Mouse (Mus musculus): ENCODE data around the gene Lrpap1.

Lrpap1 gene

GRCm38 (mm10) chr5:35129208-35129607 is 23.6 kb upstream of the Lrpap1 start:
- DNase-seq (ENCODE audit: low read depth, low spot score): no peak

- no peak for DNase-seq (ENCODE audit: low read depth, low spot score)
Measured at GRCm38 (mm10) chr5:35120024-35120423, 14.5 kb upstream of the Lrpap1 start.

- DNase-seq (ENCODE audit: low read depth, low spot score): no peak
Measured at GRCm38 (mm10) chr5:35118418-35118817, 12.9 kb upstream of the Lrpap1 start.

- no peak for DNase-seq (ENCODE audit: low read depth, low spot score)
Measured at GRCm38 (mm10) chr5:35117633-35118032, 12.1 kb upstream of the Lrpap1 start.

GRCm38 (mm10) chr5:35116002-35116401 is 10.4 kb upstream of the Lrpap1 start:
- no peak for DNase-seq (ENCODE audit: low read depth, low spot score)

GRCm38 (mm10) chr5:35112444-35112843 is 6.9 kb upstream of the Lrpap1 start:
- peak; percentile 12 for DNase-seq (ENCODE audit: low read depth, low spot score)

- no peak for DNase-seq (ENCODE audit: low read depth, low spot score)
Measured at GRCm38 (mm10) chr5:35105922-35106298, 344 bp upstream of the Lrpap1 start.

- no peak for DNase-seq (ENCODE audit: low read depth, low spot score)
Measured at GRCm38 (mm10) chr5:35104183-35104959, 1.2 kb downstream of the Lrpap1 start.

- DNase-seq (ENCODE audit: low read depth, low spot score): no peak
Measured at GRCm38 (mm10) chr5:35103528-35103927, 2.0 kb downstream of the Lrpap1 start.

- DNase-seq (ENCODE audit: low read depth, low spot score): no peak
Measured at GRCm38 (mm10) chr5:35103086-35103485, 2.5 kb downstream of the Lrpap1 start.

GRCm38 (mm10) chr5:35091636-35092035 is 13.9 kb downstream of the Lrpap1 start:
- no peak for DNase-seq (ENCODE audit: low read depth, low spot score)

- DNase-seq (ENCODE audit: low read depth, low spot score): no peak
Measured at GRCm38 (mm10) chr5:35089614-35089963, 16.0 kb downstream of the Lrpap1 start.

- peak; percentile 76 for DNase-seq (ENCODE audit: low read depth, low spot score)
Measured at GRCm38 (mm10) chr5:35088785-35089613, 16.6 kb downstream of the Lrpap1 start.

- DNase-seq (ENCODE audit: low read depth, low spot score): no peak
Measured at GRCm38 (mm10) chr5:35084913-35085312, 20.7 kb downstream of the Lrpap1 start.

- DNase-seq (ENCODE audit: low read depth, low spot score): no peak
Measured at GRCm38 (mm10) chr5:35079101-35079500, 26.5 kb downstream of the Lrpap1 start.

GRCm38 (mm10) chr5:35076369-35076768 is 29.2 kb downstream of the Lrpap1 start:
- no peak for DNase-seq (ENCODE audit: low read depth, low spot score)

GRCm38 (mm10) chr5:35073992-35074391 is 31.6 kb downstream of the Lrpap1 start:
- DNase-seq (ENCODE audit: low read depth, low spot score): no peak

GRCm38 (mm10) chr5:35073235-35073634 is 32.3 kb downstream of the Lrpap1 start:
- no peak for DNase-seq (ENCODE audit: low read depth, low spot score)

GRCm38 (mm10) chr5:35071855-35072254 is 33.7 kb downstream of the Lrpap1 start:
- no peak for DNase-seq (ENCODE audit: low read depth, low spot score)

- no peak for DNase-seq (ENCODE audit: low read depth, low spot score)
Measured at GRCm38 (mm10) chr5:35070953-35071352, 34.6 kb downstream of the Lrpap1 start.

GRCm38 (mm10) chr5:35070314-35070713 is 35.3 kb downstream of the Lrpap1 start:
- DNase-seq (ENCODE audit: low read depth, low spot score): no peak

- DNase-seq (ENCODE audit: low read depth, low spot score): no peak
Measured at GRCm38 (mm10) chr5:35069841-35070240, 35.7 kb downstream of the Lrpap1 start.

- no peak for DNase-seq (ENCODE audit: low read depth, low spot score)
Measured at GRCm38 (mm10) chr5:35060098-35060497, 45.5 kb downstream of the Lrpap1 start.
